Mouse (Mus musculus): ENCODE measurements around the gene Parp4. TPM values are rescaled to one million over a fixed set of nuclear protein-coding genes. Genes with fewer than 3 reads are reported as not detected.

Gene Parp4
- polyA plus RNA-seq (2012; rRNA removed): 6.1 and 10.7 TPM in 2 replicates

DNA sequence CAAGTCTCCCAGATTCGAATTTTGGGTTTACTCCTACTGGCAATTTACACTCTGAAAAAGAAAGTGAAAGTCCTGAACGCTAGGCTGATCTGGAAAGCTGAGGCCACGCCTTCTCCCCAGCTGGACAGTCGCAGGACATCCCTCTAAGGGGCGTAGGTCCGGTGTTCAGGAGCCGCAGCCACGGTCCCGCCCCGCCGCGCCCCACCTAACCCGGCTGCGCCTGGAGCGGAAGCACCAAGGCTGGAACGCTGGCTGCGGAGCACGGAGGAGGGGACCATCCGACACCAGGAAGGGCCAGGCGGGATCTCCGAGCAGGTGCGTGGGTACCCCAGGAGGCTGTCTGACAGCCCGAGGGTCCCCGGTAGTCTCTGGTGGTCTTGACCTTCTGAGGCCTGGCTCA, at the start of gene Parp4, which contains the start of gene Cenpj:
Gene Parp4, plus strand, starts transcription at position 204 of the 400 bp plus-strand sequence.
Gene Cenpj, minus strand, starts transcription at position 10 of the 400 bp plus-strand sequence.
- DNase-seq (ENCODE audit: low read depth): no peak

DNA sequence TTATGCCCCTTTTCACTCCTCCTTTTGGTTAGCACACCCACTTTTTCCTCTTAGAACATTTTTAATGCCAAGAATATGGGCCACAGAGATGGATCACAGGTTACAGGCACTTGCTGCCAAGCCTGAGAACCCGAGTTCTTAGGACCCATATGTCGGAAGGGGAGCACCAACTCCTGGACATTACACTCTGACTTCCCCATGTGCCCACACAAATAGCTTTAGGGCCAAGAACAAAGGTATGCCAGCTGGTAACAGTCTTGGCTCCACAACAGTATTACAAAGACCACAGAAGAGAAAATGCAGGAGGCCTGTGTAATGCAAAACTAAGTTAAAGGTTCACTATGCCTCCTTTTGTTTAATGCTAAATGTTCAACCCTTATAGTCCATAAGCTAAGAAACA, 44.6 kb upstream of the Parp4 start:
- DNase-seq (ENCODE audit: low read depth): no peak

DNA sequence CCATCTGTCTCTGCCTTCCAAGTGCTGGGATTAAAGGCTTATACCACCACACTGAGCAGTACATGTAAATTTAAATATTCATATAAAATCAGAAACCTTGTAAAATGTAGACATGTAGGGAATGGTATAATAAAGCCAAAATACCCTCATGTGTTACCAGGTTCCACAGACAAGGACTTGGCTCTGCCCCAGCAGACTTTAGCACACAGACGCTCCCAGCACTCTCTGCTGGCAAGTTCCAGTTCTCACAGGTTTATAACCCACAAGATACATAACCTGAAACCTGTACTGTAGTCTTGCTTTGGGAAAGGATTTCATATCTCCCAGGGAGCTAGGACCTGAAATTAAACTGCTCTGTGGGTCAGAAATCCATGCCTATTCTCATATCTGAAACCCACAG, 30.5 kb upstream of the Parp4 start:
- DNase-seq (ENCODE audit: low read depth): no peak

DNA sequence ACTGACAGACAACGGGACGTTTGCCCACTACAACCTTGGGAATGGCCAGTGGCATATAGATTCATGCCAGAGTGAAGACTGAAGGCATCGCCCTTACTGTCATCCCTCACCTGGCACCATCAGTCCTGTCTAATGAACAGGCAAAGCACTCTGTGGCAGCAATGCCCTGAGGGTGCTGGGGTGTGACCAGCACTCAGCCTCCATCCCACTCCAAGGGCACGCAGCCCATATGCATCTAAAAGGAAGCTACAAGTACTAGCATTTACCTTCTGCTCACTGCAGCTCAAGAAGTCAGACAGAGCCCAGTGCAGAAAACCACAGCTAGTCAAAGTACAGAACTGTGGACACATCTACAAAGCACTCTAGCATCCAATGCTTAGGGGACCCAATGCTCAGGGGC, 29.9 kb upstream of the Parp4 start:
- DNase-seq (ENCODE audit: low read depth): no peak

DNA sequence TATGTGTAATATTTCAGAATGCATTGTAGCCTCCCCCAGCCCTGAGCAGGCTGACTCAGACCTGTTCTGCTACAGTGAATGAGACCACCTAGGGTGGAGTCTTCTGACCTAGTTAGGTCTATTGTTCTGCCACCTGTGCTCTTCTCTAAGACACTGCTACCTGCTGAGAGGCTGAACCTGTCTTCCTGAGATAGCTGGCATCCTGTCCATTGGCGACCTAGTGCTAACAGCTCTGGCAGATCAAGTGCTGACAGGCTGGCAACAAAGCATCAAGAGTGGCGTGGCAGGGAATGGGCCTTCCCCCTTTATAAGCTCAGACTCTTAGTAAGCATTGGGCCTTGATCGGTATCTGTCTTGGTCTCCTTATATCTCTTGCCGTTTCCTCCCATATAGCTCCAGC, 24.5 kb upstream of the Parp4 start:
- DNase-seq (ENCODE audit: low read depth): no peak

DNA sequence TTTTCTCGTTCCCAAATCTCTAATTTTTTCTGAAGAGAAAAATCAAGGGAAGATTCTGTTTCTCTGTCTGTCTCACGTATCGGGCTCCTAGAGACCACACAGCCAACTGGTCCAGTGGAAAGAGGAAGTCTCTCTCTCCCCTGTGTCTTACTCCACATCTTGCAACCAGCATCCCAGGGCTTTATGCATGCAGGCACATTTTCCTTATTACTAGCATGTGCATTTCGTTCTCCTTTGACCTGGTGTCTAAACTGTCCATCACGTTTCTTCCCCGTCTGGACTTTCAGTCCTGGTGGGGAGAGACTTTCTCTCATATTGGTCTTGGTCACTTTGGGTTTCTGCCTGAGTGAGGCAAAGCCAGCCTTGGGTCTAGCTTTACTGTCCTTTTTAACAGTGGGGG, 22.5 kb upstream of the Parp4 start:
- DNase-seq (ENCODE audit: low read depth): no peak

DNA sequence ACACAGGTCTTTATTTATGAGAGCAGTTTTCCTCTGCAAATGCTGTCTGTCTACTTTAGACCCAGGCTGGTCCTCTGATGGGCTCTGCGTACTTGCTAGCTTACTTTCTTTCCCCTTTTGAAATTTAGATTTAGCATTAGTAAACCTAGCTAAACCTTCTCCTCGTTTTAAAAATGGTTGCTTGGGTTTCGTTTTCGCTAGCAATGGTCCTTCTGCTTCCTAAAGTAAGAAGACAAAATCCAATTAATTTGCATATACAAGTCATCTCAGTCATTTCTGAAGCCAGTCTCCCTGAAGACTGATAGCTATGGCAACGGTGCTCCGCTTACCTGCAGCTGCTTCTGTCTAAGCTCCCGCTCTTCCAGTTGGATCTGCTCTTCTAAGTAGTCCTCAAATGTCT, 22.1 kb upstream of the Parp4 start:
- no peak for DNase-seq (ENCODE audit: low read depth)

DNA sequence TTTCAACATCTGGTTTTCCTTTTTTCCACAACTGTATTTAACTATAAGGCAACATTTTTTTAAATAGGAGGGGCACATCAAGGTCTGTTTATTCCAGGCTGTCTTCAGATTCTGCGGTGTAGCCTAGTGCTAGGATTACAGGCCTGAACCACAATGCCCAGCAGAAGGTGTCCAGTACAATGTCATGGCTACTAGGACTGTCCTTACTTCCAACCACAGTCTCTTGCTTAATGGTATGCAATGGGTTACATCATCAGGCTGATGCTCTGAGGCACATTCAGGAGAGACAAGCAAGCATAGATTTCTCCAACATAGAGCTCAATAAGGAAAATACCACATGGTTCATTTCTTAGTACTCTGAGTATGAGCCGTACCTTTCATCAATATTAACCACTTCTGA, 20.7 kb upstream of the Parp4 start:
- no peak for DNase-seq (ENCODE audit: low read depth)

DNA sequence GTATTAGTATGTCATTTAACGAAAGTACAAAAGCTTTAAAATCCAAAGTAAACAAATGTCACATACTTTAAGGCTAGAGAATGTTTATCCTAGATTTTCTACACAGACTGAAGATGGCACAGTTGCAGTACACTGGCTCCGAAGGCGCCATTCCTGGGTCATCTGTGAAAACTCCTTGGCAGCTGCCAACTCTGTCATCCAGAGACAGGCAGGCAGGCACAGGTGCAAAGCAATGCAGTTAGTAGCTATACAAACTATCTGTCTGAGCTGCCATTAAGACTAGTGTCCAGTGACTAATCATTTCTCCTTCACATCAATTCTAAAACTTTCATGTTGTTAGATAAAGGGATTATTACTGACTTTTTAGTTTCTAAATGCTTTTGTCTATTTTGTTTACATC, 16.3 kb upstream of the Parp4 start:
- no peak for DNase-seq (ENCODE audit: low read depth)

DNA sequence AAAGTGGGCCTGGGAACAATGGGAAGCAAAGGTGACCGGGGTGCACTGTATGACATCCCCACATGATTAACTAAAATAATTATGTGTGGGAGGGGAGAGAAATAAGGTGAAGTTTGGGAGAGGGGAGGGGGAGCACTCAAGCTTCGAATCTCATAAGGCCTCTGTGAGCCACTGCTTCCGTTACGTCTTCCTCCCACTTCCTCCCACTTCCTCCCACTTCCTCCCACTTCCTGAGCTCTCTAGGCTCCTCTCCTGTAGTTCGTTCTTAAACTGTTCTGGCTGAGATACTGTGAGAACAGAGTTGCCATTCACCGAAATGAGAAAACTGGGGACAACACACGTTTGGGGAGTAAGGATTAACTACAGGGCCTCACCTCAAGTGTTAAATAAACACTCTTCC, 7.9 kb upstream of the Parp4 start:
- no peak for DNase-seq (ENCODE audit: low read depth)

DNA sequence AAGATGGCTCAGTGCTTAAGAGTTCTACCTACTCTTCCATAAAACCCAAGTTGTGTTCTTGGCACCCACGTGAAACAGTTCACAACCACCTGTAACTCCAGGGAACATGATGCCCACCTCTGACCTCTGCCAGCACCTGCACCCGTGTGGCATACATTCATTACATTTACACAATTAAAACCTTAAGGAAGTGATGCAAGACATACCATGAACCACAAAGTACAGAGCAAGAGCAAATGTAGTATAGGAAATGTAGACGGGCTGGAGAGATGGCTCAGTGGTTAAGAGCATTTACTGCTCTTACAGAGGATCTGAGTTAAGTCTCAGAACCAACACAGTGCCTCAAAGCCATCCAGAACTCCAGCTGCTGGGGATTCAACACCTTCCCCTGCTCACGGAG, 6.4 kb upstream of the Parp4 start:
- no peak for DNase-seq (ENCODE audit: low read depth)

DNA sequence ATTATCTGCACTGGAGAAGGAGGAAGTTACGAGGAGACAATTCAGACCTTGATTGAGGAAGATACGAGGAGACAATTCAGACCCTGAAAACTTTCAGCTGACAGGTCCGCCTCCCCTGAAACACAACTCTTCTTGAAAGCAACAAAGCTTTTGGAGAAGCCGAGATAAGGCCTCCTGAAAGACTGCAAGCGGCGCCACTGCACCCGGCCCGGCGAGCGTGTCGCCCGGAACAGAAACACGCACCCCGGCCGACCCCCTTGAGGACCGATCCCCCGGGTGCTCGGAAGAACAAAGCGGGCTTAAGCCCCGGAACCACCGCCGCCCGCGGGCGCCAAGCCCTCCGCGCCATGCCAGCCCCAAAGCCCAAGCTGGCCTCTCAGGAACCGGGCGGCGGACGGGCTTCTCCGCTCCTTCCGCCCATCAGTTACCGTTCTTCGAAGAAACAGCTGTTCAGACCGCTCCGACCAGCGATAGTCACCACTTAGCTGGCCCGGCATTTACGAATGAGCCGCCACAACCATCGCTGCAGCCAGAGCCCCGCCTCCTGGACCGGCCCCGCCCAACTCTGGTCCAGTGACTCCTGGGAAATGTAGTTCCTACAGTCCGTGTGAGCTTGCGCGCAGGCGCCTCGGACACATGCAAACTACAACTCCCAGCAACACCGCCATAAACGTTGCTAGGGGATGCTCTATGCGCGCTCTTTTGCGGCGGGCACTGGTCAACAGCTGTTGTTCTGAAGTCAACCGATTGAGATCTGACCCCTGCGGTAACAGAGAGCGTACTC, 3.9 kb upstream of the Parp4 start:
- no peak for DNase-seq (ENCODE audit: low read depth)

DNA sequence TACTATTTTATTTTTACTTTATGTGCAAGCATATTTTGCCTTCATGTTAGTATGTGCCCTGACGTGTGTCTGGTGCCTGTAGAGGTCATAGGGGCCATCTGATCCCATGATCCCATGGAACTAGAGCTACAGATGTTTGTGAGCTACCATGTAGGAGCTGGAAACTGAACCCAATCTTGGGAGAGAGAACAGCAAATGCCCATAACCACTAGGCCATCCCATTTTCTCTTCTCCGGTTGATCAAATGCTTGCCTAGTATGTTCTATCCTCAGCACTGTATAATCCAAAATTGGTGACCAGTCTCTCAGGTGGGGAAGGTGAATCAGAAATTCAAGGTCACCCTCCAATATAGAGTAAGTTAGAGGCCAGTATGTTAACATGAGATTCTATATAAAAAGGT, 2.9 kb upstream of the Parp4 start:
- DNase-seq (ENCODE audit: low read depth): no peak

DNA sequence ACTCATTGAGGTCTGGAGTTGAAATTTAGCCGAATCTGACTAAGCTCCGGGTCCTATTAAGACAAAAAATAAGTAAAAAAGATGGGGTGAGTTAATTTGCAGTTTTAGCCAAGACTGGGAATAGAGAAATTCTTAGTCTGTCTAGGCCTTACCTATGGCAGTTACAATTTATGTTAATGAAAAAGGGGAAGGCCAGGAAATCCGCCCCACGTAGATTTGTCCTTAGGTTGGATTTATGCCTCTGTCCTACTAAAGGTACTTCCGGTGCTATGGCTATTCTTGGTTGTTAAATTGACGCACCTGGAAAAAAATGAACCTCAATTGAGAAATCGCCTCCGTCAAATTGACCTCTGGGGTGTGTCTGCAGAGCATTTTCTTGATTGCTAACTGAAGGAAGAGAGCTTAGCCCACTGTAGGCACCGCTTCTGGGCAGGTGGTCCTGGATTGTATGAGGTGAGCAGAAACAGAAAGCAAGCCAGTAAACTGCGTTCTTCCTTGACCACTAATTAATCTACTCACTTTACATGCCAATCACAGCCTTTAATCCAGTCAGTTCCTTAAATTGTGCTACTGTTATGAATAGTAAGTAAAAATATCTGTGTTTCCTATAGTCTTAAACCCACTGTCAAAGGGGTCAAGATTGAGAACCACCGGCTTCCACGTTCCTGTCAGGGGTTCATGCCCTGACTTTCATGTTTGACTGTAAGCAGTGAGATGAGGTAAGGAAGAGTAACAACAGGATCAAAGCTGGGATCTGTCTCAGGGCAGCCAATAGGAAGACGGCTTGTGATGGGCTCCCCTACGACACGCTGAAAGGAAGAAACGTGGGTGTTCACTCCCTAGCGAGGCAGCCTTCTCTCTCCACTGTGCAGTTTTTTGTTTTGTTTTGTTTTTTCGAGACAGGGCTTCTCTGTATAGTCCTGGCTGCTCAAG, 816 bp downstream of the Parp4 start:
- DNase-seq (ENCODE audit: low read depth): no peak

DNA sequence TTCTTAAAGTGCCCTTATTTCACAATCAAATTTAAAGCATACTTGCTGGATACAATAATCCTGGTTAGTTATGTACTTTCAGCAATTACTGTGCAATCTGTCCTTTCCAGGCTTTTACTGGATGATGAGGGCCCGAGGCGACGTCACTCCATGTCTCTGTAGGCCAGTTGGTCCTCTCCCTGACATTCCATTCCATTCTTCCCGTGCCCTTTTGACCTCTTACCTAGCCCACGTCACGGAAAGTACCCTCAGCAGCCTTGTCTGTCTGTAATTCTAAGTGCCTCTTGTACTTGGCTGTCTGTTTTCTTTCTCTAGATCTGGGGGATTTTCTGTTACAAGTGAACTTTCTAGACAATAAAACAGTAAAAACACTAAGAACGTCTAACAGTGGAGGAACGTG, 3.6 kb downstream of the Parp4 start:
- no peak for DNase-seq (ENCODE audit: low read depth)

DNA sequence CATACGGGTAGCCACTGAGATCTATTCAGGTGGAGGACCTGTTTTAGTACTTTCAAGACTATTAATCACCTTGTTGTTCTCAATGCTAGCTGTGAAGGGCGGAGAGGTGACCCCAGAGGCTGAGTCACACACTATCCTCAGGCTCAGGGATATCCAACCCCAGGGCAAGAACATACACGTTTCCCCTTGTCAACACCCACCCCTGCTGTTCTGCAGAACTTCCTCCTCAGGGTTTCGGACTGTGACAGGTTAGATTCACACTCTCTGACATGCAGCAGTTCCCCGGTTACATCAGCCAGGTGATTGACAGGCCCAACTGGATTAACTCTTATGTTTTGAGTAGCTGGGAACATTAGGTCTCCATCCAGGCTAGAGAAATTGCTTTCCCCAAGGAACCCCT, 5.7 kb downstream of the Parp4 start:
- DNase-seq (ENCODE audit: low read depth): no peak

DNA sequence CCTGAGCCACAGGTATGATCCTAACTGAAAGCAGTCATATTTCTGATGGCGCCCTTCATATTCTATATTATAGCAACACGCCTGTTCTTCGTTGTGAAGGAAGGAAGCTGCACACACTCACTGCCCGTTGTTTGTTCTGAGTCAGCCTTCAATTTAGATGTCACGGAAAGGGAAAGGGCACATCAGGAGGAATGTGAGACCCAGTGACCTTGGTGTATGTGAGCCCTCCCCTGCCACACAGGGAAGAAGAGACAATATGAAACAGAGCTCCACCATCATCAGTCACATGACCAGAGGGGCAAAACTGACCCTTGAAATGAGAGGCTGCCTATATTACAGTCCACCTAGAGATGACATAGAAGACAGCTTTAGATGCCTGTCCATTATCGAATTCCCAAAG, 6.9 kb downstream of the Parp4 start:
- no peak for DNase-seq (ENCODE audit: low read depth)

DNA sequence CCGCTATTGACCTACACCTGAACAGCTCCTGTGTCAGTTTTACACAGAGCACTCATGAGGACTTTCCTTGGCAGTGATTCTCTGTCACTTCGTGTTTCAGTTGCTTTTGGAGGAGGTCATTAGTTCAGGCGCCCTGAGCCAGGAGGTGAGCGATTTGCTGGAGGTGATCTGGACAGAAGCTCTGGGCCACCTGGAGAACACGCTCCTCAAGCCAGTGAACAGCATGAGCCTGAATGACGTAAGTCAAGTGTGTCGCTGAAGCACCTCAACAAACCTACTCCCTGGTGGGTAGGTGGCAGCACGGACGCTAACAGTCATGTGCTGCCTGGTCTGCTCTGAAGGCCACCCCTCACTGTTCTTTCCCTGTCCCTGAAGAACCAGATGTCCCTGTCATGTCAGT, 16.8 kb downstream of the Parp4 start:
- DNase-seq (ENCODE audit: low read depth): no peak

DNA sequence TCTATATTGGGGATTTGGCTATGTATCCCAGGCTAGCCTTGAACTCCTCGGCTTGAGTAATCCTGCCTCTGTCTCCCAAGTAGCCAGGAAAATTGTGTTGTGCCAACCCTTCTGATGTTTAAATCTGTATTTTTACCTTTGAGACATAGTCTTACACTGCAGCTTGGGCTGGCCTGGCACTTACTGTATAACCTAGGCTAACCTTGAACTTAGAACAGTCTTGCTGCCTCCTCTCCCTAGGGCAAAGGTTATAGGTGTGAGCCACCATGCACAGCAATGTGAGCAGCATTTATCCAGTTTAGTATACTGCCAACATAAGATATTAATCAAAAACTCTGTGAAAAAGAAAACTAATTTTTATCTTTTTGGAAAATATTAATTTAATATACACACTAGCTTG, 19.4 kb downstream of the Parp4 start:
- no peak for DNase-seq (ENCODE audit: low read depth)

DNA sequence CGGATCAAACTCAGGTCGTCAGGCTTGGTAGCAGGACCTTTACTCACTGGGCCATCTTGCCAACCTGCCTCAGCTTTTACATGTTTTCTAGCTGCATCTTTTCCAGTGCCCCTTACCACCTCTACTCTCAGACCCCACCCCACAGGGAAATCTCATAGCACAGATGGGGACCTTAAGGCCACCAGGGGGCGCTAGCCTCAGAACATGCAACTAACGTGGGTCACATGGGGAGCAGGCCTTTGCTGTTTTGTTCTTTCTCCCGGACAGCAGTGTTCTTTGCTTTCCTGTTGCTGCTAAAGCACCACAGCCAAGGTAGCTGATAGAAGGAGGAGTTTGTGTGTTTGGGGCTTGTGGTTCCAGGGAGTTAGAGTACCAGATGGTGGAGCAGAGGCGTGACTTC, 23.3 kb downstream of the Parp4 start:
- no peak for DNase-seq (ENCODE audit: low read depth)

DNA sequence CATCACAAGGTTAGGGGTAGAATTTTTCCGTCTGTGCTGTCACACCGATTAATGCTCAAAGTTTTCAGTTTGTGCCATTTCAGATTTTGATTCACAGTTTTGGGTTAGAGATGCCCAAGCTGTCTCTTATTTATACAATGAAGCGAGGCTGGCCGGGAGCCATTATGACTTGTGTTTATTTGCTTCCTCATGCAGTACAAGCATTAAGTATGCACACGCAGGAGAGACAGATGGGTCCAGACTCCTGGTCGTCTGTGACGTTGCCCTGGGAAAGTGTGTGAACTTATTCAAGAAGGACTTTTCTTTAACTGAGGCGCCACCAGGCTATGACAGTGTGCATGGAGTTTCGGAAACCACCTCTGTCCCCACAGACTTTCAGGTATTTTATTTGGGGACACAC, 26.6 kb downstream of the Parp4 start:
- no peak for DNase-seq (ENCODE audit: low read depth)

DNA sequence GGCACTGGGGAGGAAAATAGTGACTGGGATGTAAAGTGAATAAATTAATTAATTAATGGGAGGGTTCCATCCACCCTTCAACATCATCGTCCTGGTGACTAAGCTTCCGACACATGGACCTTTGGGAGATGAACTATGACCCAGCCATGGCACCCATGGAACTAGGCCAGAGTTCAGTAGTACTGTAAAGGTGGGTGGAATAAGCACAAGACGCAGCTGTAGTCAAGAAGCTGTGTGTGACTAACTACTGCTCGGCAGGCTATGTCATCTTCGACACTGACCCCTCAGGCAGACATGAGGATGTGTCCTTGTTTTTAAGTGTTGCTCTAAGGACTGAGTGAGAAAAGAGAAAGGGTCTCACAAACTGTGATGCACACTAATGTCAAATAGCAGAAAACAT, 29.0 kb downstream of the Parp4 start:
- DNase-seq (ENCODE audit: low read depth): no peak

DNA sequence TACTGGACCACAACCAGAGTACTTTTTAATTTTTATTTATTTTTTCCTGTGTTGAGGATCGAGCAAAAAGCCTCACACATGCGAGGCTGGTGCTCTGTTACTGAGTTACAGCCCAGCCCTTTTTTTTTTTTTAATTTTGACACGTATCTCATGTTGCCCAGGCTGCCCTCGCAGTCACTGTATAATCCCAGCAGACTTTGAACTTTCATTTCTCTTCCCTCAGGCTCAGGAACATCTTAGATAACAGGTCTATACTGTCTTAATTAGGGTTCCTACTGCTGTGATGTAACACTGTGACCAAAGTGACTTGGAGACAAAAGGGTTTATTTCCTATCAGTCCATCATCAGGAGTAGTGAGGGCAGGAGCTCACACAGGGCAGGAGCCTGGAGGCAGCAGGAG, 29.7 kb downstream of the Parp4 start:
- DNase-seq (ENCODE audit: low read depth): no peak

All from gonadal fat pad, adult 2 months (tissue).